Mouse (Mus musculus) ES-E14 (cell line): ENCODE data around the gene Fam171a1.

Experiments used
- CHD2 ChIP-seq: IDR thresholded peaks from 2 replicates; pipeline ENCODE4 v1.6.1; 2014; ENCODE audit warnings: mild to moderate bottlenecking, low read depth, low read length, inconsistent platforms
- HCFC1 ChIP-seq: IDR thresholded peaks from 2 replicates; pipeline ENCODE4 v1.6.1; 2012; ENCODE audit warnings: low read length, inconsistent platforms, borderline replicate concordance; ENCODE audit not compliant: insufficient read depth
- ZNF384 ChIP-seq: IDR thresholded peaks from 2 replicates; pipeline ENCODE4 v1.6.1; 2012; ENCODE audit warnings: low read depth, low read length, inconsistent platforms

DNA sequence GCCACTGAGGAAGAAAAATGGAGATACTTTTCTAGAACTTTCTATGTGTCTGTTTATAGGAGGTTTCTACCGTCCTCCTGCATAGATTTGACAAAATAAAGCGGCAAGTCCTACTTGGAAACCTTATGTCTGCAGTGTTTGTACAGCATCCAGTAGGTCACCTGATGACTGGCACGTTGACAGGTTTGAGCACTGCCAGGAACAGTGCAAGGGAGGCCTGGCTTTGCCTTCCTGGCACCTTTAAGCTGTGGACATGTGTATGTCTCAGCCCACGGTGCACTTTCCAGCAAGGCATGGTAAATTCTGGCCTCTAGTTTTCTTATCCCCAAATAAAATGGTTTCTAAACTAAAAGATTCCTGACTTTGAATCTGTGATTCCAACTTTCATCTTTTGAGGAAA, 86.4 kb downstream of the Fam171a1 start:
- TF ChIP-seq ZNF384 (no peak), CHD2 (no peak), HCFC1 (no peak)
